Mouse (Mus musculus): Measurements from ENCODE around the gene Pld6.
A peak's percentile ranks its signal among the peaks of the same experiment; 100 is the strongest.
"Not testable (repeated sequence)": the region's sequence is repeated elsewhere in the genome, so short reads cannot be mapped to it uniquely, and the experiment has no call there.

Gene Pld6

DNA sequence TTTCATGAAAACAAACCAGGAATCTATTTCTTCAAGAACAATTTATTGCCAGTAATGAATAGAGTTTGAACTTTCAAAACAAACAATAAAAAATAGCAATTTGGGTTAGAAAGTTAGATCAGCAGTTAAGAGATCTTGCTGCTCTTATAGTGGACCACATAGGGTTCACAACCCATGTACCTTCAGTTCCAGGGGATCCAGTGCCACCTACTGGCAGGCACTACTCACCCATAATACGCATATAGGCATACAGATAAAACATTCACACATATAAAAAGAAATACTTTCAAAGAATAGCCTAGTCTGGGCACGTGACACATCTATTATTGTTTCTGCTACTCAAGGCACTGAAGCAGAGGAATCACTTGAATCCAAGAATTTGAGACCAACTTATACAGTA, 40.8 kb downstream of the Pld6 start:
- DNase-seq (ENCODE audit: low spot score in 2 of 2), result peak in 1 of 2 experiments; percentile 25

DNA sequence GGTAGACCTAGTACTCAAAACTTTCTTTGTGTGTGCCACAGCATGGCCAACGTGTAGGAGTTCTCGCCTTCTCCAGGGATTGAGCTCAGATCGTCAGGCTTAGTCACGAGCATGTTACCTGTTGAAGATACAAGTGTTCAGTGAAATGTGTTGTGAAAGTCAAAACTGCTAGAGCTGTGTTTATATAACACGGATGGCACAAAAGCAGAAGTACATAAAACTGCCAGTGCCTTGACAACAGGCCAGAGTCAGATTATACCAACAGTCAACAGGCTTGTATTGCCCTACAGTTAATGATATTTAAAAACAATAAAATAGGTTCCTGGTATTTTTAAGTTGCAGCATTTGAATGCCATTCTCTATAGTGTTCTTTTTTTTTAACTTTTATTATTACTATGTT, 41.6 kb downstream of the Pld6 start:
- DNase-seq (ENCODE audit: low spot score in 2 of 2), result no peak

DNA sequence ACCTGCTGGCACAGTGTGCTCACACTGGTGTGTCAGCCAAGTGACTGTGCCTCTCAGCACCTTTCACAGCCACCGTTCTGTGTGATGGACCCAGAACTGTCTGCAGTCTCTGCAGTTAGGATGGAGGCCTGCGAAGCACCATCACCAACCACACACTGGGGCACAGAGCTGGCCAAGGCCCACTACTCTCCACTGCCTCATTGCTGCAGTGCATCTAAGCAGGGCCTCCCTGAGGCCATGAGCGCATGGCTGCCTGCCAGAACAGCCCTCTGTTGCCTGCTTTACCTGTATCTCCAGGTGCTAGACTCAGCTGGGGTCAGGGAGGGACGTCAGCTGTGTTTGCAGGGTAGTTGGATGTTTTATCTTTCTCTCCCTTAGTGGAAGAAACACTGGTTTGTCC, 43.1 kb downstream of the Pld6 start:
- no peak for DNase-seq (ENCODE audit: low spot score in 2 of 2)

DNA sequence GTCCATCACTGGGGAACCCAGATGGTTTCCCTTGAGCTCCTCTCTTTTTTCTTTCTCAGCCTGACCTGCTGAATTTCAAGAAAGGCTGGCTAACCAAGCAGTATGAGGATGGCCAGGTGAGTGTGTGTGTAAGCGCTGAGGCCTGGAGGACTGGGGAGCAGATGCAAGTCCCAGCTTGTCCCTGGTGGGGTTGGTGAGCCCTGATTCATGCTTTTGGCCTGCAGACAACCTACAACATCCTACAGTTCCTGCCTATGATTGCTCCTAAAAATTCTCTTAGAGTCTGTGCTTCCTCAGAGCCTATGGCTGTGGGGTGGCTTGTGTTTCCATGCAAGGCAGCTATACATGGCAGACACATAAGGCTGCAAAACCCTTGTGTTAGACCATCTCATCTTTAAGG, 43.7 kb downstream of the Pld6 start:
- no peak for DNase-seq (ENCODE audit: low spot score in 2 of 2)

DNA sequence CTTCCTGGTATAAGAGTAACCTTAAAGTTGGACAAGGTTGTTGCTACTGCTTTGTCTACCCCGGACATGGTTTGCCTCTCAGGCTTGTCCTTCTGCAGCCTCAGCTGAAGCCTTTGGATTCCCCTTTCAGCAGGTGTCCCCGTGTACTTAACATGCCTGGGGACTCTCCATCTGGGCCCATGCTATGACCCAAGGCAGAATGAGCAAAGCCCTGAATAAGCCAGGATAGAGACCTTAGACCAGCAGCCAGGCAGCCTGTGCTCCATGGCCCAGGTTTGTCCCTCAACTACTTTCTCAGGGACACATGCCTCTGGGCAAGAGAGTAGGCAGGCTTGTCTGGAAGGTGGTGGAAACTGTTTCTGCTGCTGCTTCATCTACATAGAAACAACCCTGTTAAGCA, 44.1 kb downstream of the Pld6 start:
- no peak for DNase-seq (ENCODE audit: low spot score in 2 of 2)

DNA sequence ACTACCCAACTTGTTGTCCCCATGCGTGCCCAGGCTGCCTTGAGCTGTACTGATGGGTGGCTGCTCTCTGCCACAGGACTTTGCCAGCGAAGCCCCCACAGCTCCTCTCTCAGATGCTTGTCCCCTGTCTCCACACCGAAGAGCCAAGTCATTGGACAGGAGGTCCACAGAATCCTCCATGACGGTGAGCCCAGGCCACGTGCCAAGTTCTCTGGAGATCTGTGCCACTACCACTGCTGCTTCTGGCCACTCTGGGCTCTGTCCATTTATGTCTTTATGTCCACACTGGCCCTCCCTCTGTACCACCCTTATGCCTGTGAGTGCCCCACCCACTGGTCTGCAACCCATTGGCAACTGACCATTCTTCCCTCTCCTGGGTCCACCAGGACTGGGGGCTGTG, 45.5 kb downstream of the Pld6 start:
- no peak for DNase-seq (ENCODE audit: low spot score in 2 of 2)

DNA sequence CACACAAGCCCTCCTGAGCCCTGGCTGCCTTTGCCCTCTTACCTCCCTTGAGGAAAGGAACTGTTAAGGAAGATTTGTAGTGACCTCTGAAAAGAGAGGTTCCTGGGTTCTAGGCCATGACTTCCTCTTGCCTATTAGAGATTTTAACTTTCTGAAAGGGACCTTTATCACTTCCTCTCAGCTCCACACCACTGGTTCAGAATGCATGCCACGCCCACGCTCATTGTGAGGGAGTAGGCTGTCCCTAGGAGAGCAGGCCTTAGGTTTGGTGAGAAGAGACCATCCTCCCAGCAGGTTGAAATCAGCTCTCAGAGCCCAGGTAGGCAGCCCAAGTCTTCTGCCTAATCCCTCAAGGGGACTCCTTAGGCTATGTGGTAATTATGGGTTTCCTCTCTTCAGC, 47.4 kb downstream of the Pld6 start:
- peak in 1 of 2 experiments; percentile 7 for DNase-seq (ENCODE audit: low spot score in 2 of 2)

DNA sequence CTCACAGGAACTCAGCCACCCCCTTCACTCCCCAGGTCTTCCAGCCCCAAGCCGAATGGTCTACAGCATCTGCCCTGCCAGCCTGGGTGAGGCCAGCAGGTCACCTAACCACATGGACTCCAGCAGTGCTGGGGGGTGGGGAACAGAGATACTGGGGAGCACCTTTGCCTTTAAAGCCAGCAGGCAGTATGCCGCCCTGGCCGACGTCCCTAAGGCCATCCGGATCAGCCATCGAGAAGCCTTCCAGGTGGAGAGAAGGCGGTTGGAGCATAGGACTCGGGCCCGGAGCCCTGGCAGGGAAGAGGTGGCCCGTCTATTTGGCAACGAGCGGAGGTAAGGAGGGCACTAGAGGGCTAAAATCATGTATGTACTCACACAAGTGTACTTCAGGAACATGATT, 50.2 kb downstream of the Pld6 start:
- no peak for DNase-seq (ENCODE audit: low spot score in 2 of 2)

DNA sequence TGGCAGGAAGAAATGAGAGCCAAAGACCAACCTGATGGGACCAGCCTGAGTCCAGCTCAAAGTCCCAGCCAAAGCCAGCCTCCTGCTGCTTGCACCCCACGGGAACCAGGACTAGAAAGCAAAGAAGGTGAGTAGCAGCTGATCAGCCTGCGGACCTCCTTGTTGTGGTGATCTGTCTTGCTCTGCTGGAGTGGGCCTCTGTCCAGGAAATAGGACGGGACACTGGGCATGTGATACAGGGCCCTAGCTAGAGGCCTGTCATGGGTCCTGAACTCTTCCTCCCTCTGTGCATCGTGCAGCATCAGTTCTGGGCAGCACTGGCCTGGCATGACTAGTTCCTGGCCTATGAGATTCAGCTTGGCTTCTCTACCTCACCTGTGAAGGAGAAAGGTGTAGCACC, 51.5 kb downstream of the Pld6 start:
- DNase-seq (ENCODE audit: low spot score in 2 of 2), result not testable (repeated sequence)

DNA sequence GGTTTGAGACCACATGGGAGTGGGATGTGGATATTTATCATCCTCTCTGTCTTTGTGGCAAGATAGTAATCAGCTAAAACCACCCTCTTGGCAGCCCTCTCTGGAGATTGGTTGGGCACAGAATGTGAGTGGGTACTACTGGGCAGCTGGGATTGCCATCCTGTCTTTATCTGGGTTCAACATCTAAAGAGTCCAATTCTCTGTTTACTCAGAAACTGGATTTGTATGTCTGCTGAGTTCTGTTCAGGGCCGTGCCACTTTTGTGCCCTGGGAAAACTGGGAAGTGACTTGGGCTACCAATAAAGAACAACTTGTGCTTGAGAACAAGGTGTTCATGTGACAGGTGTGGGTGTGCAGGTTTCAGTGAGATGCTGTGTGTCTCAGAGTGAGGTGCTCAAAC, 53.1 kb downstream of the Pld6 start:
- DNase-seq (ENCODE audit: low spot score in 2 of 2), result no peak
